Mouse (Mus musculus) bone marrow, adult 2 months (tissue): ENCODE measurements around the gene Mog.

Experiments
- CTCF ChIP-seq: fragments of 200-500 bp; IDR thresholded peaks from 2 replicates; pipeline ENCODE4 v1.5.1; 2011; ENCODE audit warnings: low read length, control low read depth; ENCODE audit not compliant: control insufficient read depth, insufficient read depth
- POLR2A ChIP-seq: fragments of 200-500 bp; IDR thresholded peaks from 2 replicates; pipeline ENCODE4 v1.6.1; 2011; ENCODE audit warnings: low read depth, mild to moderate bottlenecking, control low read depth, low read length, borderline replicate concordance; ENCODE audit not compliant: control insufficient read depth

DNA sequence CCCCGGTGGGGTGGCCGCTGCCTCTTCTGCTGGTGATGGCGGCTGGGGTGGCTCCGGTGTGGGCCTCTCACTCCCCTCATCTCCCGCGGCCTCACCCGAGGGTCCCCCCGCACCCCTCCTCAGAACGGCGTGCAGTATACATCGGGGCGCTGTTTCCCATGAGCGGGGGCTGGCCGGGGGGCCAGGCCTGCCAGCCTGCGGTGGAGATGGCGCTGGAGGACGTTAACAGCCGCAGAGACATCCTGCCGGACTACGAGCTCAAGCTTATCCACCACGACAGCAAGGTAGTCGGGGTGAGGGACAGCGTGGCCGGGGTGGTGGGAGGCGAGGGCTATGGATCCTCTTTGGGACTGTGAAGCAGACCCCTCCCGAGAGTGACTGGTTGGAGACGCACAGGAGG is 27.7 kb upstream of the Mog start:
- TF ChIP-seq CTCF, result no peak
- TF ChIP-seq POLR2A, result no peak
